Mouse (Mus musculus) C2C12 (cell line): Measurements from ENCODE around the gene Grb14. TPM values are rescaled to one million over a fixed set of nuclear protein-coding genes. Genes with fewer than 3 reads are reported as not detected.

Source experiments
- H3K27me3 ChIP-seq: one replicate; pipeline ENCODE4 v1.6.1; 2011; ENCODE audit not compliant: control insufficient read depth, insufficient read depth, insufficient read length
- H3K36me3 ChIP-seq: one replicate; pipeline ENCODE4 v1.6.1; 2011; ENCODE audit not compliant: control insufficient read depth, insufficient read depth
- H3K4me3 ChIP-seq: one replicate; pipeline ENCODE4 v1.5.1; 2011; ENCODE audit warnings: mild to moderate bottlenecking, control low read depth; ENCODE audit not compliant: poor library complexity, insufficient read depth, severe bottlenecking
- H3K79me2 ChIP-seq: one replicate; pipeline ENCODE4 v1.6.1; 2011; ENCODE audit not compliant: control insufficient read depth, insufficient read depth
- H3K79me3 ChIP-seq: one replicate; pipeline ENCODE4 v1.6.1; 2011; ENCODE audit warnings: low read depth, control low read depth
- H3ac ChIP-seq: one replicate; pipeline ENCODE3; 2011; ENCODE audit warnings: low read depth; ENCODE audit not compliant: control insufficient read depth, insufficient read length
- CEBPB ChIP-seq: IDR thresholded peaks from one replicate; pipeline ENCODE4 v1.6.1; 2011; ENCODE audit warnings: low read depth, mild to moderate bottlenecking, control low read depth, moderate library complexity
- CTCF ChIP-seq: IDR thresholded peaks from one replicate; pipeline ENCODE4 v1.5.1; 2011; ENCODE audit not compliant: control insufficient read depth, insufficient read depth, insufficient read length
- FOSL1 ChIP-seq: IDR thresholded peaks from one replicate; pipeline ENCODE4 v1.8.0; 2011; ENCODE audit warnings: mild to moderate bottlenecking, low read length; ENCODE audit not compliant: poor library complexity, insufficient read depth, severe bottlenecking
- MAX ChIP-seq: IDR thresholded peaks from one replicate; pipeline ENCODE4 v1.6.1; 2011; ENCODE audit warnings: mild to moderate bottlenecking, control low read depth
- MYOD1 ChIP-seq: IDR thresholded peaks from one replicate; pipeline ENCODE4 v1.6.1; 2011; ENCODE audit warnings: low read depth; ENCODE audit not compliant: control insufficient read depth, insufficient read length
- MYOG ChIP-seq: IDR thresholded peaks from one replicate; pipeline ENCODE4 v1.6.1; 2011; ENCODE audit not compliant: control insufficient read depth, insufficient read length; ENCODE audit errors: extremely low read depth
- USF1 ChIP-seq: IDR thresholded peaks from one replicate; pipeline ENCODE4 v1.6.1; 2011; ENCODE audit warnings: low read depth, mild to moderate bottlenecking, control low read depth, moderate library complexity
- long read RNA-seq, 2 experiments: library from polyadenylated mRNA; unstranded; transcript quantifications; one replicate each; pipeline ENCODE4 v2.0.0; 2019 to 2020
- polyA plus RNA-seq: library from polyadenylated mRNA; unstranded; fragments of >200 nt; fragmentation: generic; extraction: Trizol; gene quantifications from one replicate; pipeline ENCODE4 v1.2.1, GENCODE M21; 2012; ENCODE audit warnings: missing spikeins

Grb14 gene
- 0.32 TPM for polyA plus RNA-seq
- long read RNA-seq, experiment 1, partial matches to known transcripts, result 0 of 4 reads
- long read RNA-seq, experiment 1, other reads (novel, unspliced or antisense), result 2 of 4 reads
- long read RNA-seq, experiment 2, transcript Grb14-201 (14 exons, 1,986 nt), result major isoform, 5 of 5 reads
- long read RNA-seq, experiment 2, partial matches to known transcripts, result 0 of 5 reads
- long read RNA-seq, experiment 2, other reads (novel, unspliced or antisense), result 0 of 5 reads

DNA sequence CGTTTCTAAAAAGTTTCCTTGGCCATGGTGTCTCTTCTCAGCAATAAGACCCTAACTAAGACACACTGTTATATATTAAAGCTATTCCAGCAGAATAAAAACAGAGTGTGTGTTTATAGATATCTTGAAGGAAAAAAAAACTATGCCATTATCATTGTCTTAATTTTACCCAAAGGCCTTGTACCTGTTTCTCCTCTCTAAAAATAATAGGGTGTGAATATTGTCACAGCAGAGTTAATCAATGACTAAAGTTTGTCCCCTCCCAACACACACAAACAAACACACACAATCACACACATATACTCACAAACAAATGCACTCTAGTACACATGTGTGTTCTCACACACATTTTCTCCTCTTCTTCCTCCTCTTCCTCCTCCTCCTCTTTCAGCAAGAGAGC lies at the start of gene Grb14:
Gene Grb14 (minus strand): TSS at position 101 of the 400 bp plus-strand sequence.
- H3K79me2 ChIP-seq, result no peaks in the 10 kb centered on the region
- H3K79me3 ChIP-seq, result no peaks in the 10 kb centered on the region
- H3ac ChIP-seq, result no peak within 1 kb of the TSS
- H3K27me3 ChIP-seq, result no peaks in the 10 kb centered on the region
- TF ChIP-seq MYOD1, result no peak
- TF ChIP-seq CTCF, result no peak
- TF ChIP-seq MYOG, result no peak
- no peak for TF ChIP-seq CEBPB
- no peak for TF ChIP-seq USF1
- TF ChIP-seq FOSL1, result no peak
- no peak for TF ChIP-seq MAX
- H3K4me3 ChIP-seq, result no peak within 1 kb of the TSS
- H3K36me3 ChIP-seq, result no peaks in the 10 kb centered on the region

DNA sequence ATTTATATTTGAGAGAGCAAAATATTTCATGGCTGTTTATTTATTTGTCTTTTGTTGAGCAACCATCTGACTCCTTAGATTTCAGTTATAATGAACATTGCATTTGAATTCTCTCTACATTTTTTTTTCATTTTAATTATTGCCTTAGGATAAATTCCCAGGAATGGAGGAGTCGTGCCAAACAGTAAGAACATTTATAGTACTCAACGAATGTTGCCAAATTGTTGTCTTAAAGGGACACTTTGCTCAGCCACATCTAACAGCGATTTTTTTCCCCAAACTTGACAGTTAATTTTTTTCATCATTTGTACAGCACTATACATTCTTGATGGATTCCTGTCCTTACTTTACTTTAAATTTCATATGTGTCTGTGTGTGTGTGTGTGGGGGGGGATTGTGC lies 47.4 kb upstream of the Grb14 start:
- Histone ChIP-seq H3K36me3 (no peaks in the 10 kb centered on the region), H3K79me2 (no peaks in the 10 kb centered on the region), H3K4me3 (no peak overlapping the region), H3K27me3 (no peaks in the 10 kb centered on the region), H3ac (no peak overlapping the region), H3K79me3 (no peaks in the 10 kb centered on the region)
- TF ChIP-seq MYOG, result no peak
- no peak for TF ChIP-seq MAX
- no peak for TF ChIP-seq CEBPB
- no peak for TF ChIP-seq MYOD1
- no peak for TF ChIP-seq FOSL1
- TF ChIP-seq USF1, result no peak
- no peak for TF ChIP-seq CTCF

- TF ChIP-seq MYOG (no peak), CTCF (no peak), FOSL1 (no peak), MYOD1 (no peak), MAX (no peak), CEBPB (no peak), USF1 (no peak)
- no peak overlapping the region for H3ac ChIP-seq
- no peaks in the 10 kb centered on the region for H3K79me3 ChIP-seq
- no peaks in the 10 kb centered on the region for H3K79me2 ChIP-seq
- no peak overlapping the region for H3K4me3 ChIP-seq
- H3K36me3 ChIP-seq, result no peaks in the 10 kb centered on the region
- H3K27me3 ChIP-seq, result peaks cover 4% of the 10 kb centered on the region
These were observed 29.0 kb upstream of the Grb14 start for GRCm38 (mm10) chr2:65053764-65054163.

- H3K36me3 ChIP-seq, result no peaks in the 10 kb centered on the region
- peaks cover 4% of the 10 kb centered on the region for H3K27me3 ChIP-seq
- H3K4me3 ChIP-seq, result no peak overlapping the region
- H3K79me3 ChIP-seq, result no peaks in the 10 kb centered on the region
- TF ChIP-seq FOSL1 (no peak), MYOG (no peak), USF1 (no peak), MAX (no peak), MYOD1 (no peak), CTCF (no peak), CEBPB (no peak)
- H3K79me2 ChIP-seq, result no peaks in the 10 kb centered on the region
- H3ac ChIP-seq, result no peak overlapping the region
These were observed 27.6 kb upstream of the Grb14 start for GRCm38 (mm10) chr2:65052191-65053012.

DNA sequence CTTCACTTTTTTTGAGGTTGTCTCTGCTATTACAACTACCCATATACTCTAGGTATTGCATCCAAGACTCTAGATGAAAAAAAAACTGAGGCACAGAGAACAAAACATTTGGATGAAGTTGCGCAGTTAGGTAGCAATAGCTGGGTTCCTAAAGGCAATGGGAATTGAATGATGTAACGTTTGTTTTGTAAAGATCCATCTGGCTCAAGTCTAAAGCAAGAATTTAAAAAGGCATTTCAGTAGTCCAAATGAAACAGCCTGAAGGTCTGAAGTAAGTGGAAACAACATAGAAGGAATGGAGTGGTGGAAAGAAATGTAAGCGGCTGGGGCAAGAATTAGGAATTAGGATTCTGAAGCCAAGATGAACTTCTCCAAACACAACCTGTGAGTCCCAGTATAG lies 26.0 kb upstream of the Grb14 start:
- no peaks in the 10 kb centered on the region for H3K79me2 ChIP-seq
- H3K27me3 ChIP-seq, result no peaks in the 10 kb centered on the region
- no peaks in the 10 kb centered on the region for H3K36me3 ChIP-seq
- no peaks in the 10 kb centered on the region for H3K79me3 ChIP-seq
- TF ChIP-seq MAX (no peak), FOSL1 (no peak), MYOG (no peak), USF1 (no peak), MYOD1 (no peak), CTCF (no peak), CEBPB (no peak)
- H3K4me3 ChIP-seq, result no peak overlapping the region
- no peak overlapping the region for H3ac ChIP-seq
